Mouse (Mus musculus): ENCODE measurements around the gene Afg3l1. TPM values are rescaled to one million over a fixed set of nuclear protein-coding genes. Genes with fewer than 3 reads are reported as not detected.
"Not testable (repeated sequence)": the region's sequence is repeated elsewhere in the genome, so short reads cannot be mapped to it uniquely, and the experiment has no call there.

Gene Afg3l1
- polyA plus RNA-seq, 1 experiment: 31.1 TPM

- no peak for DNase-seq (ENCODE audit: low read depth)
Measured at GRCm38 (mm10) chr8:123515540-123515897, 37.8 kb downstream of the Afg3l1 start.

GRCm38 (mm10) chr8:123516596-123516995, 38.9 kb downstream of the Afg3l1 start:
- no peak for DNase-seq (ENCODE audit: low read depth)

GRCm38 (mm10) chr8:123518172-123518571, 40.5 kb downstream of the Afg3l1 start:
- no peak for DNase-seq (ENCODE audit: low read depth)

DNA sequence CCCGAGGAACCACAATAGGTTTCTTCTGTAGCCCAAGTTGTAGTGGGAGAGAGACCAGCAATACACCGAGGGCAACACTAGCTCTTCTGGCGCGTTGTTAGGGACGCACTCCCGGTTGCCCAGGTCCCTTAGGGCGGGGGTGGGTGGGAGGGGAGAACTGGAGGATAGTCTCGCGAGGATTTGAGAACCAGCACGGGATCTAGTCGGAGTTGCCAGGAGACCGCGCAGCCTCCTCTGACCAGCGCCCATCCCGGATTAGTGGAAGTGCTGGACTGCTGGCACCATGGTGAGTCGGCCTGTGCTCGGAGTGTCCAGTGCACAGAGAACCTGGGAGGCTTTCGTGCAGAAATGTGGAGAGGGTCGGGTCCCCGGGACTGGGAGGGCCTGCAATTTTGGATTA, 41.0 kb downstream of the Afg3l1 start, which contains the start of gene Gas8:
TSS of gene Gas8 (plus strand) at position 168 of the 400 bp plus-strand sequence.
- DNase-seq (ENCODE audit: low read depth): no peak

DNA sequence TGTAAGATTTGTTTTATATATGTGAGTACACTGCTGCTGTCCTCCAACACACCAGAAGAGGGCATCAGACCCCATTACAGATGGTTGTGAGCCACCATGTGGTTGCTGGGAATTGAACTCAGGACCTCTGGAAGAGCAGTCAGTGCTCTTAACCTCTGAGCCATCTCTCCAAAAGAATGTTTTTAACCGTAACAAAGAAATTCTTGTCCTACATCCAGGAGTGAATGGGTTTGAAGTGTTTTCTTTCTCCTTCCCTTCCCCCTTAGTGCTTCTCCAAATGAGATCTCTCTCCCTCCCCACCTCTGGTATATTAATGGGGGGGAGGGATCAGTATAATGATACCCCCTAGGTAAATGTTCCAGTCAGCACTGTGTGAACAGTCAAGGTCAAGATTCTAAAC, 42.3 kb downstream of the Afg3l1 start:
- not testable (repeated sequence) for DNase-seq (ENCODE audit: low read depth)

- DNase-seq (ENCODE audit: low read depth): no peak
Measured at GRCm38 (mm10) chr8:123527720-123528489, 50.2 kb downstream of the Afg3l1 start.

DNA sequence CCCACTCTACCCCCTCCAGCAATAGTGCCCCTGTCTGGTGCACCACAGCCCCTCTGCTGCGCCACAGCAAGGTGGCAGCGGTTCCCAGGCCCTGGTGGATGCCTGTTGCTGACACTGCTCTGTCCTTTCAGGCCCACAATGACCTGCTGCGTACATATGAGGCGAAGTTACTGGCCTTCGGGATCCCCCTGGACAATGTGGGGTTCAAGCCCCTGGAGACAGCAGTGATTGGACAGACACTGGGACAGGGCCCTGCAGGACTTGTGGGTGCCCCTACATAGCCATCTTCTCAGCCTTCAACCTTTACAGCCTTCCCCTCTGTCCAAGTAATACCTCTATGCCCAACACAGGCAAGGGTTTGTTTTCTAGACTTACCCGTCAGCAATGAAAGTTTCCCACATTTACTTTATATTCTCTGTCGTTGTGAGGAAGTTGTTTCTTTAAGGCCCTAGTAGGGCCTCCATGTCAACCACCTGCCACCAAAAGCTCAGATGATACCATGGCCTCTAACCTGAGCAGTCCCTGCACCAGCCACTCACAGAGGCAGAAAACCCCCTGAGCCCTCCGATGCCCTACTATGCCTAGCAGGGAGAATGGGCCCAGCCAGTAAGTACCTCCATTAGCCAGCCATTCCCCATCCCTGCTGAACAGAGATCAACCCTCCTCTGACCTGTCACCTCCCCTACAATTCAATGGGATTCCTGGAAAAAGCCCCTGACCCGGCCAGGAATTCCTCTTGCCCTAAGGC, 58.7 kb downstream of the Afg3l1 start:
- no peak for DNase-seq (ENCODE audit: low read depth)

DNA sequence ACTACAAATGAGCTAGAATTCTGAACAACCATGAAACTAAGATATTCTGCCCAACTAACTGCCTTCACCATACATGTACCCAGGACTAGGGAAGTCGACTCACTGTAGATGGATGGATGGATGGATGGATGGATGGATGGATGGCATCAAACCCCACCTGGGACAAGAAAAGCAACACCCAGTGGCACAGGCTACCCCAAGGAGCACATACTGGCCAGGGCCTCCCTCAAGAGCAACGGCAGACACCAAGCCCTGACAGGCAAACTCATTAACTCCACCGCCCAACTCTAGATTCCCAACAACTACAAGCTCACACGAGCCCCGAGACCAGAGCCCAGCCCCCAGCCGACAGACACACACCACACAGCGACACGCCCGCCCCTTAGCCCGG, 59.3 kb downstream of the Afg3l1 start:
- no peak for DNase-seq (ENCODE audit: low read depth)

GRCm38 (mm10) chr8:123537641-123538040, 59.9 kb downstream of the Afg3l1 start:
- DNase-seq (ENCODE audit: low read depth): not testable (repeated sequence)

Other genes starting within 250 kb of the Afg3l1 start
- 13.3 and 17.4 TPM in 2 replicates for gene Spata2l, start 241.7 kb upstream of the Afg3l1 start, polyA plus RNA-seq (2012; rRNA removed)
- 30.5 and 35.1 TPM in 2 replicates for gene Zfp276, start 223.7 kb upstream of the Afg3l1 start, polyA plus RNA-seq (2012; rRNA removed)
- 54.0 and 57.9 TPM in 2 replicates for gene Vps9d1, start 223.6 kb upstream of the Afg3l1 start, polyA plus RNA-seq (2012; rRNA removed)
- 81.8 and 123 TPM in 2 replicates for gene Fanca, start 159.3 kb upstream of the Afg3l1 start, polyA plus RNA-seq (2012; rRNA removed)
- 2.6 and 2.7 TPM in 2 replicates for gene Spire2, start 145.2 kb upstream of the Afg3l1 start, polyA plus RNA-seq (2012; rRNA removed)
- 207 and 223 TPM in 2 replicates for gene Tcf25, start 104.2 kb upstream of the Afg3l1 start, polyA plus RNA-seq (2012; rRNA removed)
- gene Mc1r, start 70.8 kb upstream of the Afg3l1 start, polyA plus RNA-seq (2012; rRNA removed): not detected in 2 replicates
- gene Tubb3, start 66.5 kb upstream of the Afg3l1 start, polyA plus RNA-seq (2012; rRNA removed): 0.42 and 0.97 TPM in 2 replicates
- gene Def8, start 54.4 kb upstream of the Afg3l1 start, polyA plus RNA-seq (2012; rRNA removed): 42.0 and 45.1 TPM in 2 replicates
- gene Dbndd1, start 37.6 kb downstream of the Afg3l1 start, polyA plus RNA-seq (2012; rRNA removed): 2.1 and 3.1 TPM in 2 replicates
- 8.3 and 11.3 TPM in 2 replicates for gene Gas8, start 40.9 kb downstream of the Afg3l1 start, polyA plus RNA-seq (2012; rRNA removed)
- 16.7 and 18.0 TPM in 2 replicates for gene Rhou, start 176.0 kb downstream of the Afg3l1 start, polyA plus RNA-seq (2012; rRNA removed)